Mouse (Mus musculus) lung, embryonic 14.5 days (tissue): ENCODE results near the gene Zfp300. TPM values are rescaled to one million over a fixed set of nuclear protein-coding genes. Genes with fewer than 3 reads are reported as not detected.

Source experiments
- ATAC-seq: fragments of 200-750 bp; cut with Nextera tagmentation; 2 replicates; pipeline ENCODE4 v1.8.0; 2017; ENCODE audit warnings: mild to moderate bottlenecking, moderate TSS enrichment, moderate library complexity; ENCODE audit not compliant: insufficient read depth
- DNase-seq: peaks from one replicate; pipeline ENCODE4 v3.0.0-alpha.2; 2015
- H3K27ac ChIP-seq: fragments of 300-500 bp; sonication (generic); 2 replicates; pipeline ENCODE4 v1.5.1; 2014; ENCODE audit warnings: low read depth, mild to moderate bottlenecking, moderate library complexity
- H3K27me3 ChIP-seq: fragments of 300-500 bp; sonication (generic); 2 replicates; pipeline ENCODE4 v1.6.1; 2014; ENCODE audit warnings: low read length, control low read depth; ENCODE audit not compliant: insufficient read depth
- H3K36me3 ChIP-seq: fragments of 300-500 bp; sonication (generic); 2 replicates; pipeline ENCODE4 v1.6.1; 2014; ENCODE audit warnings: control low read depth; ENCODE audit not compliant: insufficient read depth
- H3K4me1 ChIP-seq: fragments of 300-500 bp; sonication (generic); 2 replicates; pipeline ENCODE4 v1.6.1; 2014; ENCODE audit warnings: antibody characterized with exemption, control low read depth; ENCODE audit not compliant: insufficient read depth
- H3K4me2 ChIP-seq: fragments of 300-500 bp; sonication (generic); 2 replicates; pipeline ENCODE4 v1.6.1; 2014; ENCODE audit warnings: mild to moderate bottlenecking
- H3K4me3 ChIP-seq: fragments of 300-500 bp; sonication (generic); 2 replicates; pipeline ENCODE4 v1.5.1; 2014; ENCODE audit warnings: low read depth, low read length
- H3K9ac ChIP-seq: fragments of 300-500 bp; sonication (generic); 2 replicates; pipeline ENCODE4 v1.6.1; 2014
- H3K9me3 ChIP-seq: fragments of 300-500 bp; sonication (generic); 2 replicates; pipeline ENCODE4 v1.6.1; 2016; ENCODE audit warnings: low read depth, low read length, control low read depth
- CTCF ChIP-seq: IDR thresholded peaks from 2 replicates; pipeline ENCODE4 v1.5.1; 2016; ENCODE audit warnings: antibody characterized with exemption, low read depth
- WGBS: fragments of 180-500 bp; shearing (Covaris S2); extraction: QIAGEN DNeasy Blood & Tissue Kit; methylation state at CpG from one replicate; pipeline ENCODE4 v1.1.7; 2014; 5-methylcytosine and 5-hydroxymethylcytosine counted together
- polyA plus RNA-seq: library from polyadenylated mRNA; unstranded; fragments of >200 nt; fragmentation: Nextera tagmentation; extraction: Ambion mirVana; gene quantifications from 2 replicates; pipeline ENCODE4 v1.2.1, GENCODE M21; 2014

Zfp300 gene
- polyA plus RNA-seq: 1.3 TPM in 2 replicates

DNA sequence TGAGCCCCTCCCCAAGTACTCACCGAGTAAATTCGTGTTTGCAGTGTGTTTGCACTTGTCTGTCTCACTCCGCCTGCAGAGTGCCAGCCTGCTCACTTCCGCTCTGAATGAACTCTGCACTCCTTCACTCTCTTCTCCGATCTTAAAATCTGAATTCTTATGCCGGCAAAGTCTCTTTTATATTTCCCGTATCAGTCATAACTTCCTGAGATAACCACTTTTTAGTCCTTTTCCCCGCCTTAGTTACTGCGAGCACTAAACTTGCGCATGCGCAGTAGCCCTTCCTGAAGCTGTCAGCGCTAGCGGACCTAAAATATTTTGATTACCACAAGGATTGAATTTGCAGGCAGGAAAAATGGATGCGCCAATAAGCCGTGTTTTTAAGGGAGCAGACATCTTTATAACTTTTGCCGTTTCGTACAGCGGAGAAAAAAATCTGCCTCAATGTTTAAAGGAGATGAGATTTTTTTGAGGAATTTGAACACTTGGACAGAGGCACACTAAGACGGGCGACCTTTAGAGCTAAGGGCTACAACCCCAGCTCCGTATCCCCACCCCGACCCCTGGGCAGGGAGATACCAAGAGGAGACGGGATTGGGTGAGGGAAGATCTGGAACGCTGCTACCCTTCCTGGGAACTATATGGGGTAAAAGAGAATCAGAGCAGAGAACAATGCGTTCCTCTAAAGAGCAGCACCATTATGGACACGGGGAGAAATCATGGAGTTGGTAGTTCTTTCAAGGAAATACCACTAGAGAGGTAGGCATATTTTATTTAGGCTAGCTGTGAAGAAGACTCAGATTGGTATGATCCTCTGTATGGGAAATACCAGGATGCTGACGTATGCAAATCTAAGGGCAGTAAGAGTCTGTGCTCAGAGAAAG is at the start of gene Zfp300:
TSS of gene Zfp300 (minus strand) at position 545 of the 884 bp plus-strand sequence.
- H3K4me3 ChIP-seq: peak within 1 kb of the TSS; percentile 41
- peak within 1 kb of the TSS; percentile 44 for H3K9ac ChIP-seq
- peak within 1 kb of the TSS; percentile 63; the same call in 1 of the 2 replicates for H3K27ac ChIP-seq
- TF ChIP-seq CTCF: no peak
- ATAC-seq (peak; percentile 93), DNase-seq (peak; percentile 83)
- H3K4me2 ChIP-seq: peak within 1 kb of the TSS; percentile 57
- no peaks in the 10 kb centered on the region for H3K36me3 ChIP-seq
- 14% methylated on average over 27 of the region's 27 CpGs for whole genome bisulfite sequencing
- no peaks in the 10 kb centered on the region for H3K4me1 ChIP-seq
- H3K9me3 ChIP-seq: no peaks in the 10 kb centered on the region
- H3K27me3 ChIP-seq: no peaks in the 10 kb centered on the region

DNA sequence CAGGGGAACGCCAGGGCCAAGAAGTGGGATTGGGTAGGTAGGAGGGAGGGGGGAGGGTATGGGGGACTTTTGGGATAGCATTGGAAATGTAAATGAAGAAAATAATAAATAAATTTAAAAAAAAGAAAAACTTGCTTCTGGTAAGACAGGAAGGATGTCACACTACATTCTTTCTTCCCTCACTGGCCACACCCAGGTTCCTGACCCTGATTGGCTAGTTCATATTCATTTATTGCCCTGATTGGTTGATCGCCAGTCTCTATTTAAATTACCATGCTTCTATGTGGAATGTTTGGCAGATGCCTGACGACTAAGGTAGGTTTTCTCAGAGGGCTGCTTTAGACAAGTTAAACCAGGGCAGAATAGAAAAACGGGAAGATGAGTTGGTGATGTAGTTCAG is 26.2 kb upstream of the Zfp300 start, which contains the start of gene Ssxa1:
TSS of gene Ssxa1 (plus strand) at position 301 of the 400 bp plus-strand sequence.
- Histone ChIP-seq H3K4me2 (no peak within 1 kb of the TSS), H3K36me3 (no peaks in the 10 kb centered on the region), H3K9ac (no peak within 1 kb of the TSS), H3K4me3 (no peak within 1 kb of the TSS), H3K9me3 (no peaks in the 10 kb centered on the region), H3K27ac (no peak within 1 kb of the TSS), H3K27me3 (no peaks in the 10 kb centered on the region), H3K4me1 (no peaks in the 10 kb centered on the region)
- TF ChIP-seq CTCF: no peak
- WGBS: 86% methylated on average over 4 of the region's 4 CpGs
- ATAC-seq (no peak), DNase-seq (no peak)

DNA sequence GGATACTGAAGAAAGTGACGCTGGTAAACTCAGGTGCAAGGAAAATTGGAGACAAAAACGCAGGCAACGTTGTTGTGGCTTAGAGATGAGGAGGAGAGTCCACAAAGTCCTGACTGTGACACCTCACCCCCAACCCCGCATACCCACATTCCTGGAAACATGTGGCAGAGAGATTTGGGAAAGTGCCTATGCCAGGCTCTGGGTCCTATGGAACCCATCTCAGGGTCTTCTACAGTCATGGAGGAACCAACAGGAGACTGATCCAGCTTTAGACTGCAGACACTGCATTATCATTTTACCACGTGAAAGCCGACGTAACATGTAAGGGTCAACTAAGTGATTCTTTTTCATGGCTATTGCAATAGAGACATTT is 526 bp upstream of the Zfp300 start:
- DNase-seq (no peak), ATAC-seq (0 out of 2 replicates have a peak, but pooled peaks have one; percentile 7)
- H3K27ac ChIP-seq: no peak overlapping the region
- H3K4me3 ChIP-seq: peak overlapping the region; percentile 41
- 46% methylated on average over 7 of the region's 7 CpGs for WGBS
- H3K4me1 ChIP-seq: no peaks in the 10 kb centered on the region
- H3K36me3 ChIP-seq: no peaks in the 10 kb centered on the region
- no peaks in the 10 kb centered on the region for H3K27me3 ChIP-seq
- no peak overlapping the region for H3K9ac ChIP-seq
- no peaks in the 10 kb centered on the region for H3K9me3 ChIP-seq
- peak overlapping the region; percentile 57 for H3K4me2 ChIP-seq
- TF ChIP-seq CTCF: no peak

DNA sequence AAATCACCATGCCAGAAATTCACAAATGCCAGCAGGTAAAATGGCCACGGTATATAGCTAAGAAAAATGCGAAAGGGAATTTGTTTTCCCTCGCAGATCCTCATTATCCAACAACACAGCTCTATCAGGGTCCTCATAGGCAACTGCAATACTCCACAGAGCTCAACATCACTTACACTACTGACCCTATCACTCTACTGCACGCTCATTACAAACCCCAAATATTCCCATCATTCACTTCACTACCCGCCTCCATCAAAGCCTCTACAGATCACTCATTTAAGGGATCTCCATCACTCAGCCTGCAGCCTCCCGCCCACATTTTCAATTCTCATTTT is 713 bp downstream of the Zfp300 start:
- ATAC-seq: peak; percentile 72

DNA sequence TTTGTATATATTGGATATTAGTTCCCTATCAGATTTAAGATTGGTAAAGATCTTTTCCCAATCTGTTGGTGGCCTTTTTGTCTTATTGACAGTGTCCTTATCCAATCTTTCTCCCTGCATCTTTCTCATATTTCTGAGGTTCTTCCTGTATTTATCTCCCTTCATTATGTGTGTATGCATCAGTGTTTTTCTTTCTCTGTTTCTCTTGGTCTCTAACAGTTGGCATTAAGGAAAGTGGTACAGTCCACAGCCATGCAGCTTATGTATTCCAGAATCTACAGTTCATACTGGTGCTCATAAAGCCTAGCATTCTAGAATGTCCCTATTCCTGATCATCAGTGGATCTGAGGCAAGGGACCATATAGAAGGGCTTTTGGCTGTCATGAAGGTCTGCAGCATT is 21.2 kb downstream of the Zfp300 start, which contains the start of gene Spaca5:
TSS of gene Spaca5 (plus strand) at position 301 of the 400 bp plus-strand sequence.
- Histone ChIP-seq H3K9ac (no peak within 1 kb of the TSS), H3K27ac (no peak within 1 kb of the TSS), H3K36me3 (no peaks in the 10 kb centered on the region), H3K4me3 (no peak within 1 kb of the TSS), H3K4me2 (no peak within 1 kb of the TSS), H3K4me1 (no peaks in the 10 kb centered on the region), H3K9me3 (no peaks in the 10 kb centered on the region), H3K27me3 (no peaks in the 10 kb centered on the region)
- no peak for TF ChIP-seq CTCF
- no peak for ATAC-seq
- no peak for DNase-seq

More for the DNA sequence above, 713 bp downstream of the Zfp300 start:
- WGBS: 24% methylated on average over 6 of the region's 6 CpGs
- H3K4me3 ChIP-seq: peak overlapping the region; percentile 41
- peak; percentile 0 for DNase-seq
- no peaks in the 10 kb centered on the region for H3K4me1 ChIP-seq
- no peaks in the 10 kb centered on the region for H3K27me3 ChIP-seq
- no peak overlapping the region for H3K27ac ChIP-seq
- H3K4me2 ChIP-seq: peak overlapping the region; percentile 57
- H3K9me3 ChIP-seq: no peaks in the 10 kb centered on the region; the same call in 1 of the 2 replicates
- H3K36me3 ChIP-seq: no peaks in the 10 kb centered on the region
- peak overlapping the region; percentile 44 for H3K9ac ChIP-seq
- TF ChIP-seq CTCF: no peak

DNA sequence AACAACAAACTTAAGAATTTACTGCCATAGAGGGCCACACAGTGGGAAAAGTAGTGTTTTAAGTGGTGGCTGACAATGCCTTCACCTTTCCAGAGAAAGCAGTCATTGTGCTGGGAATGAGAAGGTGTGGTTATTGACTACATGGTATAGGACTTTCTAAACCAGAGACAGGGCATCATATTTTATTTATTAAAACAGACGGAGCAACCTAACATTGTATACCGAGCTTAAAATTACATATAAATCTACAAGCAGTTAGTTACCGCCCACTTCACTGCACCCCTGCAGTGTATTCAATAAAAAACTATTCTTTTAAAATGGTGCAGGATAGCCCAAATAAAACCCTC is 26.8 kb downstream of the Zfp300 start:
- Histone ChIP-seq H3K9me3 (no peaks in the 10 kb centered on the region), H3K27me3 (no peaks in the 10 kb centered on the region), H3K9ac (no peak overlapping the region), H3K4me2 (peak overlapping the region; percentile 46), H3K4me1 (no peaks in the 10 kb centered on the region), H3K36me3 (no peaks in the 10 kb centered on the region), H3K27ac (no peak overlapping the region), H3K4me3 (peak overlapping the region; percentile 50)
- ATAC-seq (peak; percentile 19; the same call in 1 of the 2 replicates), DNase-seq (no peak)
- WGBS: 71% methylated on average over 3 of the region's 3 CpGs
- no peak for TF ChIP-seq CTCF

- peak within 1 kb of the TSS; percentile 52 for H3K9ac ChIP-seq
- no peaks in the 10 kb centered on the region for H3K9me3 ChIP-seq
- peak within 1 kb of the TSS; percentile 22; the same call in 1 of the 2 replicates for H3K27ac ChIP-seq
- DNase-seq (peak; percentile 88), ATAC-seq (peak; percentile 99)
- H3K4me2 ChIP-seq: peak within 1 kb of the TSS; percentile 52
- H3K4me3 ChIP-seq: peak within 1 kb of the TSS; percentile 50
- no peaks in the 10 kb centered on the region for H3K36me3 ChIP-seq
- 13% methylated on average over 25 of the region's 25 CpGs for WGBS
- no peak for TF ChIP-seq CTCF
- H3K4me1 ChIP-seq: no peaks in the 10 kb centered on the region
- no peaks in the 10 kb centered on the region for H3K27me3 ChIP-seq
Measured at GRCm38 (mm10) chrX:21061866-21062543, 27.3 kb downstream of the Zfp300 start, which contains the start of gene Zfp182. Gene Zfp182 (minus strand): TSS chrX:21062316.
